Mouse (Mus musculus): ENCODE data around the gene Nat8f5. TPM values are rescaled to one million over a fixed set of nuclear protein-coding genes. Genes with fewer than 3 reads are reported as not detected.
"Not testable (repeated sequence)": the region's sequence is repeated elsewhere in the genome, so short reads cannot be mapped to it uniquely, and the experiment has no call there.

The Nat8f5 gene
- not detected for total RNA-seq (2021)
- long read RNA-seq, experiment 1 = 0 reads
- long read RNA-seq, experiment 2 = 0 reads

DNA sequence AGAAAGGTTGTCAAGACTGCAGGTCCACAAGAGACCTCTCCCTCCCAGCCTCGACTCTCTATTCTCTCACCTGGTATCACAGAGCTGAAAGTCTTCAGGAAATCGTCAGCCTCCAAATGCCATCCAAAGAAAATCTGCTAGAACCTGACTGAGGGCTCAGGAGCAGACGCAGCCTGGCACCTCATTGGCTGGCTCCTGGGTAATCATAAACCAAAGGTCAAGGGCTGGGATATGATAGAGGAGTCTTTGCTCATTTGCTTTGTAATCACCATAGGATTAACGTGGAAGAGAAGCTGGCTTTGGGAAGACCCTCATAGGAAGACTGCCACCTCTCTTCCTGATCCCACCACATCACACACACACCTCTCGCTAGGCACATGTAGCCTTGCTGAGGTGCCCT, at the start of gene Nat8f5, which contains the start of gene Nat8f6:
Gene Nat8f5, minus strand, starts transcription at position 136 of the 400 bp plus-strand sequence.
Gene Nat8f6, minus strand, starts transcription at position 118 of the 400 bp plus-strand sequence.
- DNase-seq = no peak
- intact Hi-C loops (cut with DNase I) = no loop called here

DNA sequence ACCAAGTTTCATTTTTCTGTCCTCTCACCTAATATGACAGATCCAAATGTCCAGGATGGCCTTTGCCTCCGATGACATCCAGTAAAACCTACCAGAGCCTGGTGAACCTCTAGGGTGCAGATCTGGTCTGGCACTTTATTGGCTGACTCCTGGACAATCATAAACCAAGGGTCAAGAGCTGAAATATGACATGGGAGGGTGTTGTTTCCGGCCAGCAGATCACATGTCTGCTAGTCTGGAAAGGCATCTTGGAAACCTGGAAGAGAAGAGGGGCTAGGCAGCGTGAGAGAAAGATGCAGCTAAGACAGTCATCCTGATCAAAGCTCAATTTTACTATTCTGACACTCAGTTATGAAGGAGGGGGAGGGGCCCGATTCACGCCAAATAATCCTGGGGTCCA, 48.2 kb upstream of the Nat8f5 start, which contains the start of gene Nat8f2:
Gene Nat8f2, minus strand, starts transcription at position 153 of the 400 bp plus-strand sequence.
- DNase-seq; intact Hi-C loops (cut with DNase I): not testable (repeated sequence)

DNA sequence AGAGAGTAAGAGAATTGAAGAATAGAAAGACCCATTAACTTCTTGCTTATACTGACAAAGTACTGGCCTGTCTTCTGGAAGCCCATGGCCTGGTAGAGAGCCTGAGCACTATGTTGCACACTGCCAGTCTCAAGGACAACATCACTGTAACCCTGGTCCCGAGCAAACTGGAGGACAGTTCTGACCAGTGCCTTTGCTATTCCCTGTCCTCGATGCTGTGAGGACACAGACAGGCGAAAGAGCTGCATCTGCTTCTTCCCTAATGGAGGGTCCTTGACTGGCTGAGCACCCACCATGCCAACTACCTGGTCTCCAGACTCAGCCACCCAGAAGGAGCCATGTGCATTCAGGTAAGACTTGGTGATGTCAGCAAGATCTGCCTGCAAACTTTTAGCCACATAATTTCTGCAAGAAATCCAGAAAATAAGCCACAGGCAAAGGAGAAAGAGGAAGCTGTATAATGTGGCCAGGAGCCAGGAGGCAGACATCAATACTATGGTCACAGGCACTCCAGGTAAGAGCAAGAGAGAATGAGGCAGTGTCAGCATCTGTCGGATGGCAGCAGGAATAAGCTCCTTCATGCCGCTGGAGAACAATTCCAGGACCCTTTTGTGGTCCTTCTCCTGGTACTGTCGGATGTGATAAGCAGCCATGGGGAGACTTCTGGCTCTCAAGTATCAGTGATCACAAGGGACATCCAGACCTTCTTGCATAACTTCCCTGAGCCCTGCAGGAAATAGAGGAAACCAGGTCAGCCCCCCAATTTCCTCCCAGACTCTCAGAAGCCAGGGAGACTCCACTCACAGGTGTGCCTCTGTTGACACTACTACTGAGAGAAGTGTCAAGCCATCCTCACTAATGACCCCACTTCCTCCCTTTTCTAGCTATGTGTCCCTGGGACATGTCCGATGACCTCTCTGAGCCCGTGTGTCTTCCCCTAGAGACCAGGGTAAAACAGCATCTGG, 47.2 kb upstream of the Nat8f5 start:
- DNase-seq = no peak
- intact Hi-C loops (cut with DNase I) = no loop called here

DNA sequence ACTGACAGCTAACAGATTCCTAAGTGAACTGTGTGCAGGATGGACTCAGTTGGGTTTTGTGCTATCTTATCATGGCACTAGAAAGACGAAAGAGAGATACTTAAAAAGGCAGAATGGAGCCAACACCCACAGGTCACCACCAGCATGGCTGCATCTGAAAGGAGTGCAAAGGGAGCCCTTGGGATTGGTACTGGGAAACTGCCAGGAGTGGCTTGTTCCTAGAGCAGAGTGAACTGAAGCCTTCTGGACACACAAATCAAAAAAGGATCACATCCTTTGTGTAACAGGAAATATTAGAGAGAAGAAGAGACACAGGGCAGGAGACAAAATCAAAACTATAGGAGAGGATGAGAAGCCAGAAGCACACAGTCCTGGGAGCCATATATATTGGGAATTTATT, 46.2 kb upstream of the Nat8f5 start:
- DNase-seq; intact Hi-C loops (cut with DNase I): not testable (repeated sequence)

DNA sequence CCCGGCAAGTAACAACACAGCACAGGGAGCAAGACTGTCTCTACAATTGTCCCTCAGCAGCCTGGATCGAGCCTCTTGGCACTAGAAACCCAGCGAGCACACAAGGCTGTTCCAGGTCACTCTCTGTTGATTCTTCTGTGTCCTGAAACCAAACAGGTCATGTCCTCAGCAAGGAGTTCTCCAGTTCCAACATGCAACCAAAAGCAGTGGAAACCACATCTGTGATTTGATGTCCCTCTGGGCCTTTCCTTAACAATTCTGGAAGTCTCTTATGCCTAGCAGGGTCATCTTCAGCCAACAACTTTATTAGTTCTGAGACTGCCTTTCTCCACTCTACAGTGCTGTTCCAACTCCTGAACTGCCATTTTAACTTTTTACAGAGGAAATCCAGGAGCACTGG, 45.4 kb upstream of the Nat8f5 start:
- not testable (repeated sequence) for DNase-seq

DNA sequence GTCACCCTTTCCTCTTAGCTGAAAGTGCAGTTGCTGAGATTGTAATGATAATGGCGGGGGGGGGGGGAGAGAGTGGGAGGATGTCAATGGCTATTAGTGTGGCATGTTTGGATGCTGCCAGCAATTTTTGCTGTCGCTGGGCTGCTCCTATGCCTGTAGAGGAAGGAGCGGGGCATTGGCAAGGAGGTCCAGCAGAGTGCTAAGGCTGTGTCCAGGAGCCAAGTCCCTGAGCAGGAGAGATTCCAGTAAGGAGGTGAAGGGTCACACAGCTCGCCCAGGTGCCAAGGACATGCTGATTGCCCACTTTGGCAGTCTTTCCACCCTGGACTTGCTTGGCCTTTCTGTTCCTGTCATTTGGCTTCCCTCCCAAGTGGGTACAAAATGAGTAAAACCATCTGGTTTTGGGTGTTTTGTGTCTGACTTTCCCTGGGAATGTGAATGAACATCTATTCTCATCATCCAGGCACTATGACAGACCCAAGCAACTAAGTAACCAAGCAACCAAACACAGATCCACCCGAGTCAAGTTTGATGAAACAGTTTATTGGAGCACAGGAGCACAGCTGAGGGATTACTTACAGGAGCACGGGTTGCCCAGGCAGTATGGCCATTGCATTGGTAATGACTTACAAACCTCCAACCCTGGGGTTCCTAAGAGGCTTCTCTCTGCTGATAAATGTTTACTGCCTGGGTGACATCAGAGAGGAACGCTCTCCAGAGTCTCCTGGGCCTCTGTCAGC, 44.3 kb upstream of the Nat8f5 start:
- intact Hi-C loops (cut with DNase I) = not testable (repeated sequence)
- DNase-seq = peak in 1 of 2 experiments; percentile 16

More for the DNA sequence above, 45.4 kb upstream of the Nat8f5 start:
- intact Hi-C loops (cut with DNase I) = not testable (repeated sequence)

DNA sequence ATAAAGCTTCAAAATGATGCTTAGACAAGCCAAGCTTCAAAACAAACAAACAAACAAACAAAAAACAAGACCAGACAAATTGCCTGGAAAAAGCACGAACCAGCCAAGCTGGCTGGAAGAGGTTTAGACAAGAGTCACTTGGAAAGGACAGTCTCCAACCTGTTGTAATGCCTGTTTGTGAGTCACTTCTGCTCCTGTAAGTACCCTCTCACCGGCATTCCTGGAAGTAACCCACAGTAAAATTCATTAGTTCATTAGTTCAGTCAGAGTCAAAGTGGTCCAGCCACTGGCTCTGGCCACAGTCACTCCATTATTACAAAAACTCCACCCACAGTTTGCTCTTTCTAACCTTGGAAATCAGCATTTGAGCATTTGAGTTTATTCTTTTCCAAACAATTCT, 43.1 kb upstream of the Nat8f5 start:
- intact Hi-C loops (cut with DNase I) = no loop called here
- DNase-seq = no peak

DNA sequence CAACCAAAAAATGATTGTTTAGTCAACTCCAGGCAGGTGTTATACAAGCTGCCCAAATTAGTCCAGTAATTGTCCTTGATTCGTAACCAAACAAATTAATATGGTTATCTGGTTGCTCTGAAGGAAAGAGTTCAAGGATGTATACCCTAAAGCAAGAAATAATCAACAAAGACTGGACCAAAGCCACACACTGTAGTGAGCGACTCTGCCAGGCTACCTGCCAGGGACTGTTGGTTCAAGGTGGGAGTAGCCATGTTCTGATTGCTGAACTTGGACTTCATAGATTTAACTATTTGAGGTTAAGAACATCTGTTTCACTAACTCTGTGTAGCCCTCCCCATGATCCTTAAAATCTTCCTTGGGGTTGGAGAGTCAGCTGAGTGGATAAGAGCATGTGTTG, 42.4 kb upstream of the Nat8f5 start:
- no peak for DNase-seq
- intact Hi-C loops (cut with DNase I) = no loop called here

DNA sequence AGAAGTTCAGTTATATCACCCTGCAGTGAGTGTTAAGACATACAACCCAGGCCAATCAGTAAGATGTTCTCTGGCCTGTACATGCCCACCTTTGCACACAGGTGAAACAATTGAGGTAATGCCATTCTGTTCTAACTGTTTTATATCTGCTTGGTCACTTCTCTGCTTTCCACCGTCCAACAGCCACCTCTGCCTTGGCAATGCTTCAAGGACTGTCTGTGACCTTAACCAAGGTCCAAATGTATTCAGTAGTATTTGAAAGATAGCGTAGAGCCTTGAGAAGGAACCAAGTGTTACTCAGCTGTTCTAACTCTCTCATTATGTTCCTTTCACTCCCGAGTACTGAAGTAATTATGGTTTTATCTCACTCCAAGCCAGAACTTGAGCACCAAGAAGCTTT, 41.8 kb upstream of the Nat8f5 start:
- DNase-seq = no peak
- intact Hi-C loops (cut with DNase I) = no loop called here

DNA sequence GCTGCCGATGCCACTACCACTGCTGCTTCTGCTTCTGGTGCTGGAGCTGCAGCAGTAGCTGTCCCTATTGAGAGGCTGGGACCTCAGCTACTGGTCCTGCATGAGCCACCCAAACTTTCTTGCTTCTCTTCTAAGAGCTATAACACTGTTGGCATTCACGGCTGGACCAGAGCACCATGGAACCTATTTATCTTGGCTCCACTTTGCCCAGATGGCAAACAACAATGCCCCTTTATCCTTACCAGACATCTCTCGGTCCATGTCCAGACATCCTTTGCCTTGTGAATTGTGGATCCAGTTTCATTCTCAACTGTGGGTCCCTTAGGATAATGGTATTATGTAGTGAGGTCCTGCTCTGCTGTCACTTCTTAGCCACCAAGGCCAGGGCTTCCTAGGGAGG, 40.5 kb upstream of the Nat8f5 start:
- DNase-seq = no peak
- intact Hi-C loops (cut with DNase I) = no loop called here

DNA sequence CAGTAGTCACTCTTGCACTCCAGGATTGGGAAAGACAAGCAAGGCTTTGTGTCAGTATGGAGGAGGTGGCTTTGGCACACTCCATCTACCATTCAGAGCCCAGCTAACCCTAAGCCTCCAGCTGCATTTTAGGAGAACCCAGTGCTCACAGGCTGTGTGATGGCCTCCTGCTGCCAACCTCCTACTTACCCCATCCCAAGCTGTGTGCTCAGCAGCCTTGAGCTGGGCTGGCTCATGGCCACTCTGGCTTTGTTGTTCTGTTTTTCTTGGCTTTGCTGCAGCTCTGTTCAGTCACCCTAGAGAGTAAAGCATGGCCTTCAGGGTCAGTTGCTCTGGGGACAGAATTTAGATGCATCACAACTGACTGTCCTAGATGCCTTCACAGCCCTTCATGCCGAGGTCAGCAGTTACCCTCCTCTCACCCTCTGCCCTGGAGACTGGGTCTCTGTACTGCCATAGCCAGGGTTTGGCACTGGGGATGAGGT, 35.5 kb upstream of the Nat8f5 start:
- peak; percentile 46 to 64 for DNase-seq
- intact Hi-C loops (cut with DNase I) = loop anchor here (5.0 kb wide), 1 partner anchor 36 kb away; no protein-coding TSS in a partner anchor

DNA sequence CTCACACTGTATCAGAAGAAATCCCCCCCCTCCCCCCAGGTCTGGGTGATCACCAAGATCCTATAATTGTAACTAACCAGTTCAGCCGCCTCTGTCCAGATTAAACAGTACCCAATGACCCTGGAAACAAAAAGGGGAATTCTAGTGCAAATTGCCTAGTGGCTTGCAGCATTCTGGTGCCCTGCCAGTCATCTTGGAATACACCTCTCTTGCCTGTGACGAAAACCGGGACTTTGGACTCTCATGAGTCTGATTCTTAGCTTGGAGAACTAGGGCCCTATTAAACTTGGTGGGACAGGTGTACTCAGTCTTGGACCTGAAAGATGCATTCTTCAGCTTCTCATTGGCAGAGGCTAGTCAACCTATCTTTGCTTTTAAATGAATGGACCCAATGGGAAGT, 32.7 kb upstream of the Nat8f5 start:
- intact Hi-C loops (cut with DNase I) = no loop called here
- no peak for DNase-seq

DNA sequence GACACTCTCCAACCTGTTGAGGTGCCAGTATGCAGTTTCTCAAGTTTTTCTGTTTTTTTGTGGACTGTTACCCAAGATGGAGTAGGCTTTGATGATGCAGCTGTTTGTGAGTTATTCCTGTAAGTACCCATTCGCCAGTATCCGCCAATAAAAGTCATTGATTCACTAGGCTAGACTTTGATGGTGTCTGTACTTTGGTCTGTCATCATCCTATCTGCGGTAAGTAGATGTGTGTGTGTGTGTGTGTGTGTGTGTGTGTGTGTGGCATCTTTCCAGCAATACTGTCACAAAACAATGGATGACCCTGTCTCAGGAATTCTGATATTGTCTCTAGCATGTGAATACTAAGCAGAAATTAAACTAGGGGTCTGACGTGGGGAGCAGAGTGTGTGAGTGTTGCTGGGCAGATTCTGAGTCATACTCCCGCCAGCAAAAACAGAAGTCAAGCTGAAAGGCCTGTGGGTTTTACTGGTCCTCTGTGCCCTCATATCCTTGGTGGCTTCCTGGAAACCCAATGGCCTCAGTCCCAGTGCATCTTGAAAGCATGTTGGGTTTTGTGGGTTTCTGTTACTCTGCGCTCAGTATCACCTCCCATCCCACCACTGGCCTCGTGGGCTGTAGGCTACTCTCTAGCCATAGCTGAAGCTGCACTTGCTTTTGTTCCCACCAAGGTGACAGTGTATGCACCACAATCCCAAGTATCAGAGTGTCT, 30.4 kb upstream of the Nat8f5 start:
- intact Hi-C loops (cut with DNase I) = no loop called here
- DNase-seq = no peak

DNA sequence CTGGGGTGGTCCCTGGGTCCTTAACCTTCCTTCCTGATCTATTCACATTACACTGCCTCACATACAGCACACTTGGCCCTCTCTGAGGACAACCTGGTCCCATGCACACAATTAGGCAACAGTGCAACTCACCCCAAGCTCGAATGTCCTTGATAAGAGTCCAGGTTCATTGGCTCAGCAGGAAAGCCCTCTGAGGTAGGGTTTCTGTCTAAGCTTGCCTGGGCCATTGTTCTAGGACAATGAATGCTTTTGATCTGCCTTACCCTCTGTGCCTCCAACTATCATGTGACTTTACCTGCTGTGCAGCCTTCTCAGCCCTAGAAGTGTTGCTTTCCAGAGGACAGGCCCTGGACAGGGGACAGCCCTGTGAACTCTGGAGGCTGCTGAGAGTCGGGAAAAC, 28.5 kb upstream of the Nat8f5 start:
- intact Hi-C loops (cut with DNase I) = no loop called here
- no peak for DNase-seq

DNA sequence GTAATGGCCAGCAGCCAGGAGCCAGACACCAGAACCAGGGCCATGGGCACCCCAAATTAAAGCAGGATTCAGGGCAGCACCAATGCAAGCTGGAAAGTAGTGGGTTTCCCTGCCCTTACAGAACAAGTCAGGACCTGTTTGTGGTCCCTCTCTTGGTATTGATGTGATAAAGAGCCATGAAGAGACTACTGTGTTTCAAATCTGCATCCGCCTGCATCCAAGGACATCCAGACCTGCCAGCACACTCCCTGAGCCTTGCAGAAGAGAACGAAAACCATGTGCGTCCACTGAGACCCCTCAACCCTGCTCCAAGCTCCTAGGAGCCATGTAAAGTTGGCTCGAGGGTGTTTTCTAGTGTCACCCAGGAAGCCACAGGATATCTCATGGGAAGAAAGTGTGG, 27.4 kb upstream of the Nat8f5 start:
- DNase-seq = no peak
- intact Hi-C loops (cut with DNase I) = no loop called here

DNA sequence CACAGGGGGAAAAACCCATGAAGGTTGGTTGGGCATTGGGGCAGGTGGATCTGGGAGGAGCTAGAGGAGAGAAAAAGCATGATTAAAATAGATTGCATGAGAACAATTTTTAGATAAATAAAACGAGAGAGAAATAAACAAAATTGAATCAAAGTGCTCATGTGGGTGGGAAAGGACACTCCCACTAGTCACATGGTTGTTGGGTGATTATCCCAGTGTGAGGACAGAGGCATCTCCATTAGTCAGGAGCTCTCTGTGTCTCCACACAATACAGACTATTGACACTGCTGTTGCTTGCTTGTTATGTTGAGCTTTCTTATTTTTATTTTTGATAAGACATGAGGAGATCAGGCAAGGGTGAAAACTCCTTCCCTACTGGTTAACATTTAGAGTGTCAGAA, 26.1 kb upstream of the Nat8f5 start:
- intact Hi-C loops (cut with DNase I) = no loop called here
- DNase-seq = no peak

DNA sequence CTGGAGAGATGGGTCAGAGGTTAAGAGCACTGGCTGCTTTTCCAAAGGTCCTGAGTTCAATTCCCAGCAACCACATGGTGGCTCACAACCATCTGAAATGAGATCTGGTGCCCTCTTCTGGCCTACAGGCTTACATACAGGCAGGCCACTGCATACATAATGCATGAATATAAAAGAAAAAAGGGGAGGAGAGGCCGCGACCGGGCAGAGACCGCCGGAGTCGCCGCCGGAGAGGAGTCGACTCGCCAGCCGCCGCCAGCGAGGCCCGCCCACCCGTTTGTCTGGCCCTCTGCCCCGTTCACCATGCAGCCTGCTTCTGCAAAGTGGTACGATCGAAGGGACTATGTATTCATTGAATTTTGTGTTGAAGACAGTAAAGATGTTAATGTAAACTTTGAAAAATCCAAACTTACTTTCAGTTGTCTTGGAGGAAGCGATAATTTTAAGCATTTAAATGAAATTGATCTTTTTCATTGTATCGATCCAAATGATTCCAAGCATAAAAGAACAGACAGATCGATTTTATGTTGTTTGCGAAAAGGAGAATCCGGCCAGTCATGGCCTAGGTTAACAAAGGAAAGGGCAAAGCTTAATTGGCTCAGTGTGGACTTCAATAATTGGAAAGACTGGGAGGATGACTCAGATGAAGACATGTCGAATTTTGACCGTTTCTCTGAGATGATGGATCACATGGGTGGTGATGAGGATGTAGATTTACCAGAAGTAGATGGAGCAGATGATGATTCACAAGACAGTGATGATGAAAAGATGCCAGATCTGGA, 23.1 kb upstream of the Nat8f5 start:
- DNase-seq; intact Hi-C loops (cut with DNase I): not testable (repeated sequence)

DNA sequence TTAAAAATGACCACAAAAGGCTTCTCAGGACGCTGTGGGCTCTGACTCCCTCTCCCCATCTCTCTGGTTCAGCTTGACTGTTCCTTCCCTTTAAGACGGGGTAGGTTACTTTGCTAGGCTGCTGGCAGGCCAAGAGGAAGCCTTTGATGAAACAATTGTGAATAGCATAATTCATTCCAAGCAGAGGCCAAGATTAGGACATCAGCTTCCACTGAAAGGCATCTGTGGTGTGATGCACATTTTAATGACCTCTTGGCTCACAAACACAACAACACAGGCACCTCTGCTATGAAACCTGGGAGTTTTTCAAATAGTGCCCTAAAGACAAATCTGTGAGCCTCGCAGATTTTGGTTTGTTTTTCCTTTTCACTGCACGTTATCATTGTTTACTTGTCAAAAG, 19.2 kb upstream of the Nat8f5 start:
- intact Hi-C loops (cut with DNase I) = loop anchor here (5.0 kb wide), 2 partner anchors 52 to 167 kb away; no protein-coding TSS in a partner anchor
- no peak for DNase-seq

DNA sequence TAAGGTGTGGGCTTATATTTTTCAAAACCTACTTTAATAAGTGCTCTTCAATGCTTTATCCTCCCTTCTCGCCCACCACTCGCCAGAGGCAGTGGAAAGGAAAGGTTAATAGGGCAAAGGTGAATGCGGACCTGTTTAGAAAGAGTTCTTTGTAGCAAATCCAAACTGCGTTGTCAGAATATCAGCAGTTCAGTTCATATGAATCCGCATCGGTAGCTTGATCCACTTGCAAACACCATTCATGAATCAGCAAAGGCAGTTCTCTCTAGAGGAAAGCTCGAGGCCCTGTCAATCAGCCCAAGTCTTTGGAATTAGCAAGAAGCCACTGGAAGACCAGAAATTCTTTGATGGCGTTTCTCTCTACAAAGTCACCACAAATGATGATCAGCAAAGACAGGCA, 17.9 kb upstream of the Nat8f5 start:
- intact Hi-C loops (cut with DNase I) = loop anchor here (5.0 kb wide), 2 partner anchors 54 to 169 kb away; no protein-coding TSS in a partner anchor
- DNase-seq = no peak
